ENCODE assay signal across 15 mouse cellular contexts in the genomic region with DNA sequence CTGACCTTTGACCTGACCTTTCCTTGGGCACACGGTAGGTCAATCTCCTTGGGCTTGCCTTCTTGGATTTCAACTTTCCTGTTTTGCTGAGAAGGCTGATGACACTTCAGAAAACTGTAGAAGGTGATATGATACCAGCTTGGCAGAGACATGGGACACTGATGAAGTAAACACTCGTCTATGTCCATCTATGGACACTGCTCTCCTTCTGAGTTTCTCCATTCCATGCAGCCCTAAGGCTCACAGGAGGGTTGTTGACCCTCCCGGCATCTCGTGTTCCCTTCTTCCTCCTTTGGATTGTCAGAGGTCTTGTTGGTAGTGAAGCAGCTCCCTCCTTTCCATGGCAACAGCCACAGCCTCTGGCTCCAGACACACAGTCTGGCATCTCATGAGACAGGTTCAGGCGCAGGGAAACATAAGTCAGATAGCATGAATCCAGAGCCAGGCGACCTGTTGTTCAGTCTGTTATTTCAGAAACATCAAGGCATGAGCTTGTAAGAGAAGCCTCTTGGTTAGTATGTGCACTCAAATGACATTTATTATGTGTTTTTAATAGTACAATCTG.
DNase-seq lines count a peak whose midpoint lies in the region; ATAC-seq lines count a peak whose summit lies in the region.
"Had no signal": no experiment of that assay in that cellular context is flagged by ENCODE, and none has a peak within 500 bp of the region (broad histone marks: within the 10 kb centered on the region; RNA-seq: fewer than 3 reads in every experiment).

No protein-coding gene starts in this region.

- peak; percentile 23; the same call in 1 of the 2 replicates for ATAC-seq in forebrain, embryonic 14.5 days
- no peak for ATAC-seq in forebrain, embryonic 12.5 days (ENCODE audit: low FRiP score)
- ATAC-seq in kidney, embryonic 15.5 days (replicated peaks; ENCODE audit: low FRiP score) = 0 out of 2 replicates have a peak, but pooled peaks have one; percentile 29
- no peak for ATAC-seq in liver, embryonic 12.5 days

- H3K9ac ChIP-seq in forebrain, embryonic 14.5 days (ENCODE audit: low read length) = no peak overlapping the region
- no peak overlapping the region for H3K9ac ChIP-seq in forebrain, embryonic 12.5 days
- no peak overlapping the region for H3K9ac ChIP-seq in kidney, embryonic 15.5 days
- H3K9ac ChIP-seq in liver, embryonic 12.5 days = no peak overlapping the region

- DNase-seq in forebrain, embryonic 14.5 days (ENCODE audit: low spot score) = peak; percentile 4
- no peak for DNase-seq in kidney, postnatal 10 days
- peak; percentile 23 for DNase-seq in embryonic facial prominence, embryonic 10.5 days (ENCODE audit: low spot score)
- peak; percentile 43 to 54 for DNase-seq in layer of hippocampus, postnatal 10 days (ENCODE audit: low spot score in 2 of 2)
- no peak for DNase-seq in Muller cell, postnatal 12 days (ENCODE audit: inconsistent ontology term)
- DNase-seq: cerebellum, adult 8-10 months; kidney, adult 2 months; retina, postnatal 1 day; spleen, adult 18-20 months had no signal

- H3K9me3 ChIP-seq in forebrain, embryonic 14.5 days (replicated peaks; ENCODE audit: control insufficient read depth, low read length) = no peaks in the 10 kb centered on the region
- H3K9me3 ChIP-seq in forebrain, embryonic 12.5 days = no peaks in the 10 kb centered on the region
- H3K9me3 ChIP-seq in kidney, embryonic 15.5 days (replicated peaks) = no peaks in the 10 kb centered on the region
- no peaks in the 10 kb centered on the region for H3K9me3 ChIP-seq in embryonic facial prominence, embryonic 10.5 days
- no peaks in the 10 kb centered on the region for H3K9me3 ChIP-seq in liver, embryonic 12.5 days (replicated peaks)

- H3K27ac ChIP-seq in forebrain, embryonic 14.5 days (ENCODE audit: low read depth, low read length) = no peak overlapping the region
- H3K27ac ChIP-seq in forebrain, embryonic 12.5 days = no peak overlapping the region
- H3K27ac ChIP-seq in kidney, embryonic 15.5 days = no peak overlapping the region
- no peak overlapping the region for H3K27ac ChIP-seq in embryonic facial prominence, embryonic 10.5 days (replicated peaks)
- no peak overlapping the region for H3K27ac ChIP-seq in liver, embryonic 12.5 days
- H3K27ac ChIP-seq: left cerebral cortex, adult 2 months had no signal

- H3K36me3 ChIP-seq in forebrain, embryonic 14.5 days (ENCODE audit: control insufficient read depth, insufficient read depth, low read length) = no peaks in the 10 kb centered on the region
- H3K36me3 ChIP-seq in forebrain, embryonic 12.5 days (replicated peaks) = no peaks in the 10 kb centered on the region
- no peaks in the 10 kb centered on the region for H3K36me3 ChIP-seq in kidney, embryonic 15.5 days
- H3K36me3 ChIP-seq in embryonic facial prominence, embryonic 10.5 days (replicated peaks) = no peaks in the 10 kb centered on the region
- no peaks in the 10 kb centered on the region for H3K36me3 ChIP-seq in liver, embryonic 12.5 days

- WGBS in forebrain, embryonic 14.5 days = 80% methylated on average over 6 of the region's 6 CpGs
- 80% methylated on average over 6 of the region's 6 CpGs for WGBS in forebrain, embryonic 12.5 days
- 38% methylated on average over 6 of the region's 6 CpGs for WGBS in kidney, embryonic 15.5 days
- WGBS in embryonic facial prominence, embryonic 10.5 days = 39% methylated on average over 6 of the region's 6 CpGs
- WGBS in liver, embryonic 12.5 days (ENCODE audit: insufficient replicate concordance) = 65% methylated on average over 6 of the region's 6 CpGs

- H3K27me3 ChIP-seq in forebrain, embryonic 14.5 days (replicated peaks; ENCODE audit: control insufficient read depth, insufficient read depth, low read length) = no peaks in the 10 kb centered on the region
- no peaks in the 10 kb centered on the region for H3K27me3 ChIP-seq in forebrain, embryonic 12.5 days
- no peaks in the 10 kb centered on the region for H3K27me3 ChIP-seq in kidney, embryonic 15.5 days
- no peaks in the 10 kb centered on the region for H3K27me3 ChIP-seq in embryonic facial prominence, embryonic 10.5 days (replicated peaks; ENCODE audit: low read depth, poor library complexity, severe bottlenecking)
- H3K27me3 ChIP-seq in liver, embryonic 12.5 days (replicated peaks) = no peaks in the 10 kb centered on the region

- H3K4me2 ChIP-seq in forebrain, embryonic 14.5 days (ENCODE audit: low read length) = no peak overlapping the region
- H3K4me2 ChIP-seq in forebrain, embryonic 12.5 days = no peak overlapping the region
- no peak overlapping the region for H3K4me2 ChIP-seq in kidney, embryonic 15.5 days
- no peak overlapping the region for H3K4me2 ChIP-seq in liver, embryonic 12.5 days
- H3K4me2 ChIP-seq: heart, embryonic 11.5 days; liver, embryonic 11.5 days had no signal

- no peak overlapping the region for H3K4me3 ChIP-seq in forebrain, embryonic 14.5 days (ENCODE audit: low read depth, low read length)
- no peak overlapping the region for H3K4me3 ChIP-seq in forebrain, embryonic 12.5 days (replicated peaks)
- no peak overlapping the region for H3K4me3 ChIP-seq in kidney, embryonic 15.5 days (replicated peaks)
- H3K4me3 ChIP-seq in embryonic facial prominence, embryonic 10.5 days = no peak overlapping the region
- H3K4me3 ChIP-seq in liver, embryonic 12.5 days = no peak overlapping the region
- H3K4me3 ChIP-seq: left cerebral cortex, adult 2 months had no signal

- no peaks in the 10 kb centered on the region for H3K4me1 ChIP-seq in forebrain, embryonic 14.5 days (ENCODE audit: control insufficient read depth, insufficient read depth, low read length)
- no peaks in the 10 kb centered on the region for H3K4me1 ChIP-seq in forebrain, embryonic 12.5 days
- H3K4me1 ChIP-seq in kidney, embryonic 15.5 days = no peaks in the 10 kb centered on the region
- H3K4me1 ChIP-seq in embryonic facial prominence, embryonic 10.5 days = no peaks in the 10 kb centered on the region; the same call in 1 of the 2 replicates
- no peaks in the 10 kb centered on the region for H3K4me1 ChIP-seq in liver, embryonic 12.5 days

Comparison
In these comparisons a context has a peak if more than half of its experiments do, and no peak if none do; other contexts are left out.
1. ATAC-seq: peak in forebrain, embryonic 14.5 days (single experiment) and kidney, embryonic 15.5 days (single experiment); none in forebrain, embryonic 12.5 days (single experiment) and liver, embryonic 12.5 days (single experiment).
2. DNase-seq: peak in forebrain, embryonic 14.5 days (single experiment), embryonic facial prominence, embryonic 10.5 days (single experiment) and layer of hippocampus, postnatal 10 days (2 of 2); none in kidney, postnatal 10 days (single experiment) and Muller cell, postnatal 12 days (single experiment).